Mouse (Mus musculus) bone marrow, adult 2 months (tissue): Measurements from ENCODE around the gene Ufc1. TPM values are rescaled to one million over a fixed set of nuclear protein-coding genes. Genes with fewer than 3 reads are reported as not detected.

ENCODE experiments used
- H3K27ac ChIP-seq: fragments of 200-500 bp; 2 replicates; pipeline ENCODE4 v1.5.1; 2012; ENCODE audit warnings: low read depth, mild to moderate bottlenecking, control low read depth, inconsistent platforms, low read length; ENCODE audit not compliant: control insufficient read depth, poor library complexity, insufficient read depth
- H3K4me1 ChIP-seq: fragments of 200-500 bp; 2 replicates; pipeline ENCODE4 v1.6.1; 2011; ENCODE audit warnings: low read length; ENCODE audit not compliant: control insufficient read depth, insufficient read depth
- H3K4me3 ChIP-seq: fragments of 200-500 bp; replicated peaks from 2 replicates; pipeline ENCODE3; 2011; ENCODE audit warnings: mild to moderate bottlenecking, low read depth, low read length, control low read depth; ENCODE audit not compliant: control insufficient read depth
- CTCF ChIP-seq: fragments of 200-500 bp; IDR thresholded peaks from 2 replicates; pipeline ENCODE4 v1.5.1; 2011; ENCODE audit warnings: low read length, control low read depth; ENCODE audit not compliant: control insufficient read depth, insufficient read depth
- POLR2A ChIP-seq: fragments of 200-500 bp; IDR thresholded peaks from 2 replicates; pipeline ENCODE4 v1.6.1; 2011; ENCODE audit warnings: low read depth, mild to moderate bottlenecking, control low read depth, low read length, borderline replicate concordance; ENCODE audit not compliant: control insufficient read depth
- WGBS: fragments of 180-500 bp; shearing (Covaris S2); methylation state at CpG from one replicate; pipeline ENCODE4 v1.1.7; 2018; 5-methylcytosine and 5-hydroxymethylcytosine counted together
- polyA plus RNA-seq: library from polyadenylated mRNA; stranded (reverse); fragments of >200 nt; gene quantifications from 2 replicates; pipeline ENCODE4 v1.2.4, GENCODE M21; 2011; ENCODE audit warnings: low replicate concordance; ENCODE audit not compliant: missing spikeins, insufficient read depth, insufficient read length

The Ufc1 gene
- polyA plus RNA-seq, 1 experiment = 84.2 TPM

DNA sequence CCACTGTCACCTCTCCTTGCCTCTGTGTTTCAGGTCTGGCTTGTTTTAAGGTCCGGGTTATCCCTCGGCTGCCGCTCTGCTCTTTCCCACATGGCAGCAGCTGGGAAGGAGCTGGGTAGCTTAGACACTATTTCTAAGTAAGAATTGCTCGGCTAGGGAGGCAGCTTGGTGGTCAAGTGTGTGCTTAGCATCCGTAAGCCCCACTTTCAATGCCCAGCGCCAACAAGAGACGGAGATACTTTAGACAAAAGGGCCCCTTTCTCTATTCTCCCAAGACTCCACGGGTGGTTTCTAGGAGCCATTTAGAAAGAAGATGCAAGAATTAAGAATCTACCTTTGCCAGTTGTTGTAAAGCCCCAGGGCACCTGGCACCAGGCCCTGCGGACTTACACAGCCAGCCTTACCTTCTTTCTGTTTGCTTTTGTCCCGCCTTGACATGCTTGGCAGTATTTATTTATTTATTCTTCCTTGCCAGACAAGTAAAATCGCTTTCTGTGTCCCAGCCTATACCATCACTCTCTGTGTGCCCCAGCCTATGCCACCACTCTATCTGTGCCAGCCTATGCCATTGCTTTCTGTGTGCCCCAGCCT lies 19.6 kb downstream of the Ufc1 start:
- 94% methylated on average over 11 of the region's 11 CpGs for WGBS
- TF ChIP-seq CTCF (no peak), POLR2A (no peak)
- no peak overlapping the region for H3K27ac ChIP-seq
- peaks cover 3% of the 10 kb centered on the region; the same call in 1 of the 2 replicates for H3K4me1 ChIP-seq
- H3K4me3 ChIP-seq = no peak overlapping the region

- H3K27ac ChIP-seq = peak overlapping the region; percentile 50
- WGBS = 49% methylated on average over 12 of the region's 12 CpGs
- no peak overlapping the region for H3K4me3 ChIP-seq
- peaks cover 3% of the 10 kb centered on the region; the same call in 1 of the 2 replicates for H3K4me1 ChIP-seq
- TF ChIP-seq CTCF (no peak), POLR2A (no peak)
Observed at GRCm38 (mm10) chr1:171274171-171274570, 20.7 kb downstream of the Ufc1 start.

GRCm38 (mm10) chr1:171272086-171272485 lies 22.7 kb downstream of the Ufc1 start:
- Histone ChIP-seq H3K4me1 (peaks cover 2% of the 10 kb centered on the region; the same call in 1 of the 2 replicates), H3K4me3 (peak overlapping the region; percentile 48), H3K27ac (peak overlapping the region; percentile 85)
- no peak for TF ChIP-seq CTCF
- WGBS = 25% methylated on average over 3 of the region's 3 CpGs

- Histone ChIP-seq H3K27ac (peak overlapping the region; percentile 85), H3K4me3 (peak overlapping the region; percentile 48), H3K4me1 (peaks cover 2% of the 10 kb centered on the region; the same call in 1 of the 2 replicates)
- TF ChIP-seq CTCF = no peak
- whole genome bisulfite sequencing = 41% methylated on average over 10 of the region's 10 CpGs
Observed at GRCm38 (mm10) chr1:171271622-171272021, 23.2 kb downstream of the Ufc1 start.

GRCm38 (mm10) chr1:171271196-171271595 lies 23.6 kb downstream of the Ufc1 start:
- H3K4me3 ChIP-seq = peak overlapping the region; percentile 95
- no peak for TF ChIP-seq CTCF
- no peak for TF ChIP-seq POLR2A
- peaks cover 2% of the 10 kb centered on the region; the same call in 1 of the 2 replicates for H3K4me1 ChIP-seq
- WGBS = 56% methylated on average over 9 of the region's 9 CpGs
- H3K27ac ChIP-seq = peak overlapping the region; percentile 78; the same call in 1 of the 2 replicates

DNA sequence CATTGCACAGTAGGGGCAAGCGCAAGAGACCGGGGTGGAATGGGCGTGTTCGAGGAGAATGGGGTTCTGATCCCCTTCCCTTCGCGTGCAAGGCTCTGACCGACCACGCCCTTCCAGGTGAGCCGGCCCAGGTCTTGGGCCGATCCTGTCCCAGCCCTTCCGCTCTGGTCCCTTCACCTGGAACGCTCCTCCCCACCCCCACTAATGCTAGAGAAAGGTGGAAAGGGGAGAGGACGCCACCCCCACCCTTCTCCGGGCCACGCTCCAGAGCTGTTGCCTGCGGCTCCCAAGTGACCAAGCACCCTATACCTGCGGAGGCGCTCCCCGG lies 24.3 kb downstream of the Ufc1 start:
- Histone ChIP-seq H3K27ac (peak overlapping the region; percentile 78), H3K4me3 (peak overlapping the region; percentile 95), H3K4me1 (peaks cover 2% of the 10 kb centered on the region; the same call in 1 of the 2 replicates)
- TF ChIP-seq POLR2A = no peak
- TF ChIP-seq CTCF = no peak
- 2% methylated on average over 19 of the region's 19 CpGs for WGBS

- peak within 1 kb of the TSS; percentile 78 for H3K27ac ChIP-seq
- H3K4me1 ChIP-seq = peaks cover 2% of the 10 kb centered on the region; the same call in 1 of the 2 replicates
- TF ChIP-seq CTCF (no peak), POLR2A (peak; percentile 99)
- H3K4me3 ChIP-seq = peak within 1 kb of the TSS; percentile 95
- 5% methylated on average over 36 of the region's 36 CpGs for WGBS
Observed at GRCm38 (mm10) chr1:171269848-171270572, 24.8 kb downstream of the Ufc1 start, which contains the start of gene B4galt3. Gene B4galt3, plus strand, starts transcription at chr1:171270328.

- no peak for TF ChIP-seq POLR2A
- TF ChIP-seq CTCF = no peak
- H3K27ac ChIP-seq = no peak overlapping the region
- 44% methylated on average over 1 of the region's 1 CpGs for WGBS
- H3K4me1 ChIP-seq = peaks cover 2% of the 10 kb centered on the region; the same call in 1 of the 2 replicates
- H3K4me3 ChIP-seq = no peak overlapping the region
Observed at GRCm38 (mm10) chr1:171268341-171268740, 26.5 kb downstream of the Ufc1 start.
